Mouse (Mus musculus) thymus, postnatal 25 days (tissue): Measurements from ENCODE around the gene Olfr1316.

Experiments used
- DNase-seq: peaks from one replicate; pipeline ENCODE4 v3.0.0; 2022

Olfr1316 gene

DNA sequence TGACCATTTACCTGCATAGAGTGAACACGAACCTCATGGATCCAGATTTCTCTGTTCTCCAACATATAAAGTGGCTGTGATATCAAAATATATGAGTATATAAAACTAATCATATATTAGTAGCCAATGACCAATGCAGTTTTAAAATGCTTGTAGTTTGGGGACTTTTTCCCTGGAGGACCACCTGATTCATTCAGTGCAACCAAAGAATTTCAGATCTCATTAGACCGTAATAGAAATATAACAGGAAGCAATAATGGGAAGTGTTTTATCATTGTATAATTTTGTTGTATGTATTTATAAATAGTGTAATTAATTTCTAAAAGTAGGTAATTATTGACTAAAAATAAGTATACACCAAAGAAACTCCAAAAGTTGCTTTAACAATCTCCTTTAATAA lies at the start of gene Olfr1316:
Gene Olfr1316 (minus strand): TSS at position 101 of the 400 bp plus-strand sequence.
- DNase-seq = no peak

GRCm38 (mm10) chr2:112153898-112154297 lies 19.1 kb upstream of the Olfr1316 start, which contains the start of gene Olfr1318:
Olfr1318 (plus strand) TSS chr2:112154198.
- DNase-seq = no peak

DNA sequence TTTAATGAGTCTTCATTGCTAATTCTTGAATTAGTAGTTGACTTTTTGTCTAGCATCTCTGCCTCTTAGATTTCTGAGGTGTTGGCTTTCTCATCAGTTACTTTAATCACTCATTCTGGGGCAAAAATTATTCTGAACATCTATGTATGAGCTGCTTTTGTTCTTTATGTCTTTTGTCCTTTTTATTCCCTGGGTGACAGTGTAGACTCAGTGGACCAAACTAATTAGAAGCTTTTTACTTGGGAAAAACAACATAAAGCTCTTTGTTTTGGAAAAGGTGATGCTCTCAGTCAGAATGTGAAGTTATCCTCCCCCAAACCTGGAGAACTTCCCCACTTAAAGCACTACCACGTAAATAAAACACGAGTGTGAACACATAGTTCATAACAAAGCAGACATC lies 5.3 kb upstream of the Olfr1316 start, which contains the start of gene Olfr1317:
Gene Olfr1317 (plus strand): TSS at position 301 of the 400 bp plus-strand sequence.
- DNase-seq = no peak

GRCm38 (mm10) chr2:112115340-112115739 lies 19.4 kb downstream of the Olfr1316 start, which contains the start of gene Olfr1315-ps1:
Olfr1315-ps1 (minus strand) TSS chr2:112115440.
- no peak for DNase-seq

GRCm38 (mm10) chr2:112096681-112097080 lies 38.1 kb downstream of the Olfr1316 start, which contains the start of gene Olfr1314:
Olfr1314 (minus strand) TSS chr2:112096781.
- DNase-seq = no peak

- DNase-seq = no peak
Measured at GRCm38 (mm10) chr2:112077743-112078142, 57.0 kb downstream of the Olfr1316 start, which contains the start of gene Olfr1313. Olfr1313 (minus strand) TSS chr2:112077843.
